Mouse (Mus musculus) midbrain, embryonic 15.5 days (tissue): ENCODE data around the gene Slc9a4. TPM values are rescaled to one million over a fixed set of nuclear protein-coding genes. Genes with fewer than 3 reads are reported as not detected.
"Not testable (repeated sequence)": the region's sequence is repeated elsewhere in the genome, so short reads cannot be mapped to it uniquely, and the experiment has no call there.

Source experiments
- ATAC-seq: fragments of 200-750 bp; cut with Nextera tagmentation; replicated peaks from 2 replicates; pipeline ENCODE4 v1.8.0; 2017; ENCODE audit warnings: moderate TSS enrichment
- H3K27ac ChIP-seq: fragments of 300-500 bp; sonication (generic); 2 replicates; pipeline ENCODE4 v1.5.1; 2015; ENCODE audit warnings: mild to moderate bottlenecking, inconsistent platforms
- H3K27me3 ChIP-seq: fragments of 300-500 bp; sonication (generic); replicated peaks from 2 replicates; pipeline ENCODE4 v1.6.1; 2015; ENCODE audit warnings: inconsistent platforms
- H3K36me3 ChIP-seq: fragments of 300-500 bp; sonication (generic); replicated peaks from 2 replicates; pipeline ENCODE4 v1.6.1; 2015; ENCODE audit warnings: inconsistent platforms
- H3K4me1 ChIP-seq: fragments of 300-500 bp; sonication (generic); 2 replicates; pipeline ENCODE4 v1.6.1; 2015; ENCODE audit warnings: inconsistent platforms
- H3K4me2 ChIP-seq: fragments of 300-500 bp; sonication (generic); 2 replicates; pipeline ENCODE4 v1.6.1; 2015; ENCODE audit warnings: inconsistent platforms, mild to moderate bottlenecking, moderate library complexity
- H3K4me3 ChIP-seq: fragments of 300-500 bp; sonication (generic); 2 replicates; pipeline ENCODE4 v1.5.1; 2015; ENCODE audit warnings: mild to moderate bottlenecking, inconsistent platforms
- H3K9ac ChIP-seq: fragments of 300-500 bp; sonication (generic); 2 replicates; pipeline ENCODE4 v1.6.1; 2015; ENCODE audit warnings: mild to moderate bottlenecking, inconsistent platforms
- H3K9me3 ChIP-seq: fragments of 300-500 bp; sonication (generic); 2 replicates; pipeline ENCODE4 v1.6.1; 2016; ENCODE audit warnings: inconsistent platforms
- WGBS: fragments of 180-500 bp; shearing (Covaris S2); methylation state at CpG from one replicate; pipeline ENCODE4 v1.1.7; 2015; ENCODE audit warnings: mixed read lengths; 5-methylcytosine and 5-hydroxymethylcytosine counted together
- polyA plus RNA-seq: library from polyadenylated mRNA; unstranded; fragments of >200 nt; fragmentation: Nextera tagmentation; extraction: Ambion mirVana; gene quantifications from 2 replicates; pipeline ENCODE4 v1.2.1, GENCODE M21; 2015

Slc9a4 gene
- polyA plus RNA-seq, 1 experiment from 2014 or later: not detected

DNA sequence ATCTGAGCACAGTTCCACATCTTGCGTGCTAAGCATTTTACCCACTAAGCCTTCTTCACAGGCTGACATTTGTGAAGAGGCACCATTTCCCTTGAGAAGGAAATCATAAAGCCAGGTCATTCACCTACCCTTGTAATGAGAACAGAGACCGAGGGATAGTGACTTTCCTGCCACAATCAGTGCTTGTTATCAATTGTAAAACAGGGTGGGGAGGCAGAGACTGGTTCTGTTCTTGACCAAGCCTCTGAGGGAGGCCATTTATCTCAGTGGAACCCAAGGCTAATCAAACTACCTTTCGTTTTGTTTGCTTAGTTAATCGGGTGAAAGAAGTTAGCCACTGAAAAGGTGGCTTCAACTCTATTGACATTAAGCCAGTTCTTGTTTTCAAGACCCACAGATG is 77.2 kb downstream of the Slc9a4 start:
- Histone ChIP-seq H3K27ac (no peak overlapping the region), H3K9ac (no peak overlapping the region), H3K9me3 (no peaks in the 10 kb centered on the region), H3K4me1 (no peaks in the 10 kb centered on the region), H3K36me3 (no peaks in the 10 kb centered on the region), H3K4me3 (no peak overlapping the region), H3K27me3 (no peaks in the 10 kb centered on the region), H3K4me2 (no peak overlapping the region)
- 89% methylated on average over 4 of the region's 4 CpGs for whole genome bisulfite sequencing
- ATAC-seq: no peak

- H3K4me1 ChIP-seq: no peaks in the 10 kb centered on the region
- H3K27ac ChIP-seq: no peak overlapping the region
- H3K9ac ChIP-seq: no peak overlapping the region
- no peak overlapping the region for H3K4me2 ChIP-seq
- no peak overlapping the region for H3K4me3 ChIP-seq
- no peaks in the 10 kb centered on the region for H3K9me3 ChIP-seq
- H3K36me3 ChIP-seq: no peaks in the 10 kb centered on the region
- 48% methylated on average over 8 of the region's 8 CpGs for WGBS
- H3K27me3 ChIP-seq: no peaks in the 10 kb centered on the region
- no peak for ATAC-seq
Observed at GRCm38 (mm10) chr1:40657978-40658496, 78.2 kb downstream of the Slc9a4 start.

DNA sequence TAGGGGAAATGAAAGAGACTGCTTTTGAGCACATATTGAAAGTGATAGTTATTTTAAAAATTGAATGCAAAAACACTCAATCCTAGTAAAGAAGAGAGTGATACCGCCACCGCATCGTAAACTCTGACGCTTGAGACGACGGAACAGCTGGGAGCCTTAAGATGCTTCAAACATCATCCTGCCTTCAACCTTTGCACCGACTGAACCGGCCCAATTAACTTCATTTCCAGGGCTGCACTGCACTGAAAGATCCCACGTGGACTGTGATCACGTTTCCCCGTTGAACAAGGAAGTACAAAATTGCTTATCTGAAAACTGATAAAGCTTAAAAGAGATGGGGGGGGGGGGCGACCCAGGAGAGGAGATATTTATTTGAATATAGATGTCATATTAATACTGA is 79.1 kb downstream of the Slc9a4 start:
- no peaks in the 10 kb centered on the region for H3K27me3 ChIP-seq
- no peak for ATAC-seq
- H3K36me3 ChIP-seq: no peaks in the 10 kb centered on the region
- H3K9me3 ChIP-seq: no peaks in the 10 kb centered on the region
- H3K9ac ChIP-seq: no peak overlapping the region
- no peak overlapping the region for H3K27ac ChIP-seq
- 73% methylated on average over 12 of the region's 12 CpGs for WGBS
- no peak overlapping the region for H3K4me2 ChIP-seq
- H3K4me3 ChIP-seq: no peak overlapping the region
- no peaks in the 10 kb centered on the region for H3K4me1 ChIP-seq

DNA sequence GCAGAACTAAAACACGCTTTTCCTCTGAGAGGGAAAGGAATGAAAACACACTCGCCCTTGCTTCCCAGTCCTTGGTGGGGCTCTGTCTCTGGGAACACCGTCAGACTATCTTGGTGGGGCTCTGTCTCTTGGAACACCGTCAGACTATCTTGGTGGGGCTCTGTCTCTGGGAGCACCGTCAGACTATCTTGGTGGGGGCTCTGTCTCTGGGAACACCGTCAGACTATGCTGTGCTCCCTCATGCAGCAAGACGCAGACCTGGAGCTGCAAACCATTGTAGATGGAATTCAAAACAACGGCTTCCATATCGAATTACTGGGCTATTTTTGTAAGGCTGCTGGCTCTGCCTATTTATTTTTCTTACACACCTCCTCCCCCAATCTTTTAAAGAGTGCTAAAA is 79.6 kb downstream of the Slc9a4 start:
- Histone ChIP-seq H3K4me1 (no peaks in the 10 kb centered on the region), H3K27ac (no peak overlapping the region), H3K9me3 (no peaks in the 10 kb centered on the region), H3K36me3 (no peaks in the 10 kb centered on the region), H3K4me2 (no peak overlapping the region), H3K4me3 (no peak overlapping the region), H3K27me3 (no peaks in the 10 kb centered on the region), H3K9ac (no peak overlapping the region)
- no peak for ATAC-seq
- WGBS: 71% methylated on average over 9 of the region's 9 CpGs

GRCm38 (mm10) chr1:40660838-40661237 is 81.0 kb downstream of the Slc9a4 start:
- no peak overlapping the region for H3K9ac ChIP-seq
- no peak for ATAC-seq
- no peaks in the 10 kb centered on the region for H3K27me3 ChIP-seq
- no peaks in the 10 kb centered on the region for H3K9me3 ChIP-seq
- no peaks in the 10 kb centered on the region for H3K36me3 ChIP-seq
- H3K4me1 ChIP-seq: no peaks in the 10 kb centered on the region
- WGBS: 85% methylated on average over 6 of the region's 6 CpGs
- H3K27ac ChIP-seq: no peak overlapping the region
- H3K4me3 ChIP-seq: no peak overlapping the region
- H3K4me2 ChIP-seq: no peak overlapping the region

DNA sequence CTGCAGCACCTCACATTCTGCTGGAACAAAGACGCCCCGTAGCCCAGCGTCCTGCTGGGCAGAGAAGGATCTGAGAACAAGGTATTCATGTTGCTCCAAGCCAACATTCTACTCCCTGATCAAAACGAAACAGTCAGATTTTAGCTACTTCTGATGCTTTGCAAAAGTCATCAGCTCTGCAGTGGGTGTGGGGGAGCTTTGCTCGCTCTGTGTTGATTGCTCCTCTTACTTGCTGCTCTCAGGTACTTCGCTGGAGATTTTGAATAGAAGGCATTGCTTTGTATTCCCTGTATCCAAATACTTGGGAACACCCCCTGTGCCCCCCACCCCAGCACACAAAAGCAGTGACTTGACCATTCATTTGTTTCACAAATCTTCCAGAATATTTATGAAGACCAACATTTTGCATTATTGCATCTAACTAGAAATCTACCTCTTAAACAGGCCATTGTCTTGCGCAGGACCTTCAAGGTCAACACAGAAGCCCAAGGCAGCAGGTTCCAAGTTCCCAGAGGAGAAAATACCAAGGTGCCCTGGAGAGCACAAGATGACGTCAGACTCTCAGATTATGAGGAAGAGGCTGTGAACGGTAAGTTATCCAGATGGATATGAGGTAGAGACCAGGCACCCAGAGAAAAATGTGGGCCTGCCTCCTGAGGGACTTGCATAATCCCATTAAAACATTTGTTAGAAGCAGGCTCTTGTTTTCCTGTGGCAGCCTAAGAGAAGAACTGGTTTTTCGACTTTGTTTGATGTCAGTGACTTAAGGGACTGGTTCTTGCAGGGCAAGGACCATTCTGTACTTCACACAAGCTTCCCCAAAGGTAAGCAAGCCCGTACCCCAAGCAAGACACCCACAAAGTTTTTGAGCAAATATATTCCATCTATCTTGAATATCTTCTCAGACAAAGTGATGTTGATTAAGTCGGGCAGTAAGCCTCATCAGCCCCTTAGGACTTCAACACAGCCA is 85.8 kb downstream of the Slc9a4 start:
- Histone ChIP-seq H3K9me3 (no peaks in the 10 kb centered on the region), H3K36me3 (no peaks in the 10 kb centered on the region), H3K27me3 (no peaks in the 10 kb centered on the region), H3K9ac (no peak overlapping the region), H3K4me1 (no peaks in the 10 kb centered on the region), H3K27ac (no peak overlapping the region), H3K4me2 (no peak overlapping the region), H3K4me3 (no peak overlapping the region)
- 41% methylated on average over 12 of the region's 12 CpGs for WGBS
- no peak for ATAC-seq

DNA sequence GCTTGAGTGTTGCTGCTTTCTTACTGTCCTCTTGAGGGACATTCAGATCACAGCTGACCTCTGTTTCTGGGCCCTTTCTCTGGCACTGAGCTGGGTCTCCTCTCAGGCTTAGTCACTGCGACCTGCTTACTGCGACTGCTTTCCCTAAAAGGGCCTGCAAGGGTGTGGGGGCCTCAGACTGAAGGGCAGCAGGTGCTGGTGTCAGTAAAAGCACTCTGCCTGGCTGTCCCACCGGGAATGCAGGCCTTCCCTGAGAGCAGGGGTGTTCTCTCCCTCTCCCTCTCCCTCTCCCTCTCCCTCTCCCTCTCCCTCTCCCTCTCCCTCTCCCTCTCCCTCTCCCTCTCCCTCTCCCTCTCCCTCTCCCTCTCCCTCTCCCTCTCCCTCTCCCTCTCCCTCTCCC is 87.6 kb downstream of the Slc9a4 start:
- not testable (repeated sequence) for H3K4me3 ChIP-seq, H3K36me3 ChIP-seq, ATAC-seq, H3K27ac ChIP-seq, H3K4me2 ChIP-seq, H3K27me3 ChIP-seq, H3K4me1 ChIP-seq, H3K9ac ChIP-seq, H3K9me3 ChIP-seq
- 10% methylated on average over 3 of the region's 3 CpGs for WGBS

- no peak overlapping the region for H3K4me2 ChIP-seq
- ATAC-seq: no peak
- no peak overlapping the region for H3K27ac ChIP-seq
- no peak overlapping the region for H3K9ac ChIP-seq
- no peak overlapping the region for H3K4me3 ChIP-seq
- WGBS: 83% methylated on average over 3 of the region's 3 CpGs
- no peaks in the 10 kb centered on the region for H3K36me3 ChIP-seq
- no peaks in the 10 kb centered on the region for H3K9me3 ChIP-seq
- no peaks in the 10 kb centered on the region for H3K4me1 ChIP-seq
- H3K27me3 ChIP-seq: no peaks in the 10 kb centered on the region
Observed at GRCm38 (mm10) chr1:40670025-40670424, 90.1 kb downstream of the Slc9a4 start.

DNA sequence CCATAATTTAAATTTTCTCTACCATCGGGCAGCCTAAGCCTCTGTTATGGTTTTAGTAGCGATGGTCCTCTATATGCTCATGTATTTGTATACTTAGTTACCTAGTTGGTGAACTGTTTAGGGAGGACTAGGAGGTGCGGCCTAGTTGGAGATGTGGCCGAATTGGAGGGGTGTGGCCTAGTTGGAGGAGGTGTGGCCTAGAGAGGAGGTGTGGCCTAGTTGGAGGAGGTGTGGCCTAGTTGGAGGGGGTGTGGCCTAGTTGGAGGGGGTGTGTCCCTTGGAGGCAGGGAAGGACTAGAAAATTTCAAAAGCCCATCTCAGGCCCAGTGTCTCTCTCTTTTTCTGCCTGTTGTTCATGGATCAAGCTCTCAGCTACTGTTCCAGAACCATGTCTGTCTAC is 91.6 kb downstream of the Slc9a4 start:
- Histone ChIP-seq H3K27me3 (no peaks in the 10 kb centered on the region), H3K4me2 (no peak overlapping the region), H3K4me1 (no peaks in the 10 kb centered on the region), H3K27ac (no peak overlapping the region), H3K36me3 (no peaks in the 10 kb centered on the region), H3K4me3 (no peak overlapping the region), H3K9me3 (no peaks in the 10 kb centered on the region), H3K9ac (no peak overlapping the region)
- ATAC-seq: no peak
- WGBS: 96% methylated on average over 4 of the region's 4 CpGs

DNA sequence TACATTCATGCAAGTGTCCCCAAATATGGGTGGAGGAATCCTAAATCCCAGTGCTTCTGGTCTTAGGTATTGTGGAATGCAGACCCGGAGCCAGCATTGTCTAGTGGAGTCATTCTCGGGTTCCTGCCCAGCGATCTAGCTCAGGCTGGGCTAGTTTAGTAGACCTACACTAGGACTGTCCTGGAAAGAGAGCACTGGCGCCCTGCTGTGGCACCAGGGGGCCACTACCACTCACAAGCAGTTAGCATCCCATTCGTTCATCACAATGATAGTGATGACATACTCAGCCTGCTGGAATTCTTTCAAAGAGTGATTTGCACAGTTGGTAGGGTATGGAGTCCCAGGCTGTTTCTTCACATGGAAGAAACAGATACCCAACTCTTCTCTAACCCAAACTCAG is 97.4 kb downstream of the Slc9a4 start:
- H3K27me3 ChIP-seq: peaks cover 38% of the 10 kb centered on the region
- 47% methylated on average over 5 of the region's 5 CpGs for WGBS

More for the DNA sequence above, 97.4 kb downstream of the Slc9a4 start:
- Histone ChIP-seq H3K4me1 (peaks cover 19% of the 10 kb centered on the region), H3K36me3 (no peaks in the 10 kb centered on the region), H3K27ac (no peak overlapping the region), H3K9me3 (no peaks in the 10 kb centered on the region), H3K4me2 (no peak overlapping the region), H3K9ac (no peak overlapping the region), H3K4me3 (no peak overlapping the region)
- ATAC-seq: no peak
